Mouse (Mus musculus): ENCODE data around the gene Eva1a.

- TF ChIP-seq CTCF (IDR thresholded peaks at IDR 0.05; ENCODE audit: low read depth) (no peak), EP300 (IDR thresholded peaks at IDR 0.05; ENCODE audit: low read depth) (no peak)
These were observed 50.9 kb downstream of the Eva1a start for GRCm38 (mm10) chr6:82091773-82092172.
